Mouse (Mus musculus) cerebellum, postnatal 36 days (tissue): ENCODE data around the gene Ern2.

Experiments
- DNase-seq, 2 experiments: peaks; one replicate each; pipeline ENCODE4 v3.0.0; 2021 to 2022; ENCODE audit warnings: mixed read lengths in 2 of 2

The Ern2 gene

DNA sequence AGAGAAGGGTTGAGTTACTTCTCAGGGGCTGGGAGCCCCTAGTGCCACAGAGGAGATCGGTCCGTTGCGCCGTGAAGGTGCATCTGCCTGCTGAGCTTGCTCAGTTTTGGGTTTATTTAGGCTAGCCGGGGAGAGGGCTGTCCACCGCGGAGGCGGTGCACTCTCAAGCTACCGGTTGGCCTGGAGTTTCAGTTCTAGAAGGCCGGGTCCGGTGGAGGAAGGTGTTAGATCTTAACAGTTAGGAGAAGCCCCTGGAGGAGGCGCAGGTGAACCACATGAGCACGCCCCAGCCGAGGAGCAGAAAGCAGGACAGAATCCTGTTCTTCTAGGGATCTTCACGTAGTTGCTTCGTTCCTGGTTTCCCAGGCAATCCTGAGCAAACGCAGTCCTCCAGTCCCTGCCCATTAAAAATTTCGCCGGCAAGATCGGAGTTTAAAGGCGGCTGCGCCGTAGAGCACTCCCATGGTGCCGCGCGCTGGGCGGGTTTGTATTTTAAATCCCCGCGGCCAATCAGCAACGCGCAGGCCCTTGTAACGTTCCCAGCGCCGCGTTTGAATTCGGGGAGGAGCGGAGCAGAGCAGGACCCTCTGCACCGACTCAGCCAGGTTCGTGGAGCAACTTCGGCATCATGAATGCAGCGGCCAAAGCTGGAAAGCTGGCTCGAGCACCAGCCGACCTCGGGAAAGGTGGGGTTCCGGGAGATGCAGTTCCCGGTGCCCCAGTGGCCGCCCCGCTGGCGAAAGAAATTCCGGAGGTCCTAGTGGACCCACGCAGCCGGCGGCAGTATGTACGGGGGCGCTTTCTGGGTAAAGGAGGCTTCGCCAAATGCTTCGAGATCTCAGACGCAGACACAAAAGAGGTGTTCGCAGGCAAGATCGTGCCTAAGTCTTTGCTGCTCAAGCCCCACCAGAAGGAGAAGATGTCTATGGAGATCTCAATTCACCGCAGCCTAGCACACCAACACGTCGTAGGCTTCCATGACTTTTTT lies 26.8 kb downstream of the Ern2 start, which contains the start of gene Plk1:
Gene Plk1, plus strand, starts transcription at position 525 of the 988 bp plus-strand sequence.
- DNase-seq: peak; percentile 72 to 73

DNA sequence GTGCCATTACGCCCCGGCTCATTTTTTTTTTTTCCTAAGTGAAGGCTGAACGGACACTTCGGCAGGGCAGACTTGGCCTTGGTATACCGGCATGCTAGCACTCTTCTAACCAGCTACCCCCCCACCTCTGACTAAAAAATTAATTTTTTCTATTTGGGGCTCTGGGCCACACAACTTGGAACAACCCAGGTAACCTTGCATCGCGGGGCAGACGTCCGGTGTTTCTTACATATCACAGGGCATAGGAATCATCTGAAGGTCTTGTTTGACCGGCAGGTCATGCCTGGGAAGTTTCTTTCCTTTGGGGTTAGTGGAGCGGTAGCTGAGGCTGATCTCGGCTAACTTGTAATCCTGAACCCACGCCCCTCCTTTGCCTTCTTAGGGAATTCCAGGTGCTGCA lies 27.5 kb downstream of the Ern2 start:
- DNase-seq: no peak

DNA sequence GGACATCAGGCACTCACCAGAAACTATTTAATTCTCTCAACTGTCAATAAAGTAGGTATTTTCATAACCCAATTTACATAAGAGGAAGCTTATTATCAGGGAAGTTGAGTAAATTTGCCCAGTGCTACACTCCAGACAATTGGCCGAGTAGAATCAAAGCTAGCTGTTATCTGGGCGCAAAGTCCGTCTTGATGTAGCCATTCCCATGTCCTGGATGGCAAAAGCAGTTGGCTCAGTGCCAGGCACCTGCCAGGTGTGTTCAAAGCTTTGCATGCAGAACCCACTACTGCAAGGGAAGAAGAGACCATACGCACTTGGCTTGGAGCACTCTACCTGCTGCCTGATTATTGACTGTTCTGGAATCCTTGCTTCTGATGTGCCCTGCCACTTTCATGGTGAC lies 33.5 kb downstream of the Ern2 start:
- DNase-seq: no peak

DNA sequence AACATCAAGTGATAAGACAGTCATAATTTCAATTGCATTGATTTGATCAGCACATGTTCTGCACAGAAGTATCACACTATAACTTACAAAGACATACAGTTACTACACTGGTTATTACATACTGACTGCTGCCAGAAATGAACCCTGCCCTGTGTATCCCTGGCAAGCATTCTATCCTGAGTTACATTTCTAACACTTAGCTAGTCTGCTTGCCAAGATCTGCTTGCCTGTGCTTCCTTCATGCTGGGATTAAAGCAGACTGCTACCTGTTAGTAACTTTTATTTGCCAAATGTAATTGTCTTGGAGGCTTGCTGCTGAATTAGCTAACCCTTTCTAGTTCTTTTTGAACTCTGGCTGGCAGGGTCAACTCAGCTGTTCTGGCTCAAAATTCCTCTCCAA lies 45.0 kb downstream of the Ern2 start:
- no peak for DNase-seq

DNA sequence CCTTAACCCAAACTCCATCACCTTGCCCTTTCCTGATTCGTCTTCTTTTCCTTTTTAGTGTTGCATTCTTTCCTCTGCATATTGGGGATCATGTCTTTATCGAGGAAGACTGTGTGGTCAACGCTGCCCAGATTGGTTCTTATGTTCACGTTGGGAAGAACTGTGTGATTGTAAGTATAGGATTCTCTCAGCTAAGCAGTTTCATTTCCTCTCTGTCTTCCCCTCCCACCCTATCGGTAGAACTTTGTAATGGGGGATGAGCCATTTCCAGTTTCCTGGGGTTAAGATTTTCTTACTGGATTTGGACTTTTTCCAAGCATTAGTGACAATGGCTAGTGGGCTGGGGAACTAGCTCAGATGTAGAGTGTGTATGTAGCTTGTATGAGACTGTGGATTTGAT lies 47.8 kb downstream of the Ern2 start:
- no peak for DNase-seq

DNA sequence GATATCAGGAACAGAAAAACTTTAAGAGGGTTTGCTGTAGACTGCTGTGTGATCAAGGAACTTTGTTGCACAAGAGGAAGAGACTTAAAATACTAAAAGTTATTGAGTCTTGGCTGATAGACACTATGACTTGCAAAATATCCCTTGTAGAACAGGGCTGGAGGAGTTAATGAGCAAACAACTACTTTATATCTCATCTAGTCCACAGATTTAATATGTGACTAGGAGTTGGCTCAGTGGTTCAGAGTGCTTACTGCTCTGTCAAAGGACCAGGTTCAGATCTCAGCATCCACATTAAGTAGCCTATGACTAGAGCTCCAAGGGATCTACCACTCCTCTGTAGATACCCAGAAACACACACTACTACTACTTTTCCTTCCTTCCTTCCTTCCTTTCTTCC lies 48.9 kb downstream of the Ern2 start:
- no peak for DNase-seq

DNA sequence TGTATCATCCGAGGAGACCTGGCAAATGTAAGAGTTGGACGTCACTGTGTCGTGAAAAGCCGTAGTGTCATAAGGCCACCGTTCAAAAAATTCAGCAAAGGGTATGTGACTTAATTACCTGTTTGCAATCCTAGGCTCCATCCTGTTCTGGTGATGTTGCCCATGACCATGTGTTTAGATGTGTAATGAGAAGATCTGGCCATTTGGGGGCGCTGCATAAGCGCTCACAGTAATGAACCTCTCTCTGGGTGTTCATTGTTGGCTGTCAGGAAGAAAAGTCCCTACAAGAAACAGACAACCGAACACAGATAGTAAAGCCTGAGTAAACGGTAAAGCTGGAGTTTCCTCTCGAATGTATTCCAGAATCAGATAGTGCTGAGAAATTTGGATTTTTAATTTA lies 50.9 kb downstream of the Ern2 start:
- DNase-seq: peak; percentile 7 to 13

DNA sequence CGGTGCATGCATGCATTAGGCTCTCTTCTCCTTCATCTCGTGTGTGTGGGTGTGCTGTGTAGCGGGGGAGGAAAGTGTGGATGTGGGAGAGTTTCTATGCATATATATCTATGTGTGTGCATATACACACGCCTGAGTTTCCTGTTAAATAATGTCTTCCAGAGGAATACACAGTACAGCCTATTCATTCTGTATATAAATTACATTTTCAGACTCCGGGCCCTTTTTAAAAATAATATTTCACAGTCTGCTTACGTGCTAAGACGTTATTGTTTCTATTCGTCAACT lies 52.7 kb downstream of the Ern2 start:
- no peak for DNase-seq

DNA sequence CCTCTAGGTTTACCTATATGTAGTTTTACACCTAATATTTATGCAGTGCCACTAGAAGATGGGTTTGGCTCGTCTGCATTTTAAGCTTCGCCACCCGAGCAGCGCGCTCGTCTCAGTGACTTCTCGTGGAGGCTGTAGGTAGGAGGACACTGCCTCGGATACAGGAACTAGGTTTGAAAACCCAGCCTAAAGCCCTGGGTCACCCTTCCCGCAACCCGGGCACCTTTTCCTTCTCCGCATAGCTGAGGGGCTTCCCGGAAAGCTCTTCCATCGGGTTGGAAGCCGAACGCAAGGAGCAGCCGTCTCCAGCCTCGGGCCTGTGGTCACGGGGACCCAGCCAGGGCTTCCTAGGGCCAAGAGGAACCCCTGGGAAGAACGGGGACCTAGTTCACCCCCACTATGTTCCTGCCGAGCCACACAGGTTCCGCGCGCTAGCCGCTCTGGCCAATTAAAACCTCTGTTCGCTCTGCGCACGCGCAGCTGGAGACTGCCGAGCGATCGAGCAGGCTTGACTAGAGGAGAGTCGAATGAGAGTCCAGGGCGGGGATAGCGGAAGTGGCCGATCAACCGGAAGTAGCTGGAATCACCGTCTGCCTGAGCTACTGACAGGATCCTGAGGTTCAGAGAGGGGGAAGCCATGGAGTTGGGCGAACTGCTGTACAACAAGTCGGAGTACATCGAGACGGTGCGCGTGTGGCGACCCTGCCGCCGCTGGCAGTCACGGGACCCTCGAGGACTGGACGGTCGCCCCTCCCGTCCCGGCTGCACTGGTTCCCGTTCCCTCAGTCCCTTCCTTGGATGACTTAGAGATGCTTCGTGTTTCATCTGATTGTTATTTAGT lies 53.3 kb downstream of the Ern2 start, which contains the start of the genes Palb2 and Dctn5:
Gene Palb2, minus strand, starts transcription at position 489 of the 841 bp plus-strand sequence.
Gene Dctn5, plus strand, starts transcription at position 545 of the 841 bp plus-strand sequence.
- DNase-seq: peak; percentile 99 to 100

DNA sequence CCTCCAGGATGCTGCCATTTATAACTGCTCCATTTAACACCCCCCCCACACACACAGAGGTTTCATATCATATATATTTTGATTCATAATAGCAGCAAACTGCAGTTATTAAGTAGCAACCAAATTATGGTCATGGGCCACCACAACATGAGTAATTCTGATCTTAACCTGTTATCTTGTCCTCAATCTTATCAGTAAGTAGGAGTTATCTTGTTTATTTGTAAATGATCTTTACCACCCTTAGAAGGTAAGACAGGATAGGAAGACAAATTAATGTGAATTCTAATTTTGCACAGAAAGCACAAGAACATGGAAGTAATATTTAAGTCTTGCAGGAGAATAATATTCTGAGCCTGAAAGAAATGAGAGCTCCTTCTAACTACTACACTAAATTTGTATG lies 54.2 kb downstream of the Ern2 start:
- no peak for DNase-seq

DNA sequence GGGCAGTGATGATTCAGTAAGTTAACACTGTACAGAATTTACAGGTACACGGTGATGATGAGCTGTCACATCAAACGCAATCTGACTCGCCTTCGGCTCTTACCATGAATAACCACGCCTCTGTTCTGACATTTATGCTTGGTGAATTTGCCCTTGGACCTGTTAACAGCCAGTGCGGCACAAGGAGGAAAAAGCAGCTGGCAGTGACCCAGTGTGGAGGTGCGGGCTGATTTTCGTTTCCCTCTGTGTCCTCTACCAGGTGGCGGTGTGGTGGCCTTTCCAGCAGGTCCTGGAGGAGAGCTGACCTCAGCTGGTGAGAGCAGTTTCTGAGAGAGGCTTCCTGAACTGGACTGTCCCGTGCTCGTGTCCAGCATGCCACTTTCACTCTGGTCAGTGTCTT lies 59.1 kb downstream of the Ern2 start:
- no peak for DNase-seq

DNA sequence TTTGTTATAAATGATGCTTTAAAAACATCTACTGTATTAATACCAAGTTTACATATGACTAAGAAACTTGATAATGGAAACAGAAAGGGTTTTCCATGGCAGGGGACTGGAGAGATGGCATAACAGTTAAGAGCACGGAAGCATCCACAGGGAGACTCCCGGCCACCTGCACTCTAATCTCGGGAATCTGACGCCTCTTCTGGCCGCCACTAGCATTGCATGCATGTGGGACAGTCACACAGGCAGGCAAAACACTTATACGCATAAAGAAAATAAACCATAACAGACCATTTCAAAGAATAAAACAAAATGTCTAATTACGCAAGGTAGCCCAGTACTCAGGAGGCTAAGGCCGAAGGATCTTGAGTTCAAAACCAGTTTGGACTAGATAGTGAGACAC lies 60.4 kb downstream of the Ern2 start:
- no peak for DNase-seq

DNA sequence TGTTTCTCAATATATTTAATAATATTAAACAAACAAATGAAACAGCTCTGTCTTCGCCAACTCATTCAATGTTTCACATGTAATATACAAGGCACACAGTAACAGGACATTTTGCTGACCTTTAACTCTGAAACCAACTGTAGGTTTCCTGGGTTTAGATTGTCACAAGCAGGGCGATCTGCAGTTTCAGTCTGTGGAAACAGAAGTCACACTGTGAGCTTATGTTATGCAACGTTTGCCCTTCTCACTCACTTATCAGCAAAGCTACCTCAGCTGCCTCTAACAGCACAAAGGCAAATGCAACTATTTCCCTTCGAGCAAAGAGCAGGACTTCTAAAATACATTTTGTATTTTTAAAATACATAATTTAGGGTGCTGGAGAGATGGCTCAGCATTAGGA lies 62.5 kb downstream of the Ern2 start:
- DNase-seq: no peak
